Mouse (Mus musculus): ENCODE measurements at regions not wholly inside any gene's neighbourhood (a gene's known extent, or its start where the extent isn't known, plus 50 kb on each side); places are given as distances from the start of the nearest gene placed in this dataset.

DNA sequence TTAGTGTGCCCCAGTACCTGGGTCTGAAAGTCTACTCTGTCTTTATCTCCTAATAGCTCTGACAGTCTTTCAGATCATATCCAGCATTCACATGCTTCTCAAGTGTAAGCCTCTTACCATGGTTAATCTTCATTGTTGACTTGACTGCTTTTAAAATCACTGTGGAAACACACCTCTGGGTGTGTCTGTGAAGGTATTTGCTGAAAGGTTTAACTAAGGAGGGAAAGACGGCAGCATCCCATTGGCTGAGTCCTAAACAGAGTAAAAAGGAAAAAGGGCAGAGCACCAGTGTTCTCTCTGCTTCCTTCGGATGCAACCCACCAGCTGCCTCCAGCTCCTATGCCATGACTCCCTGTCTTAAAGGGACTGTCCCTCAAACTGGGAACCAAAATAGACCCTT lies 68.6 kb downstream of the Lmo4 start:
- TF ChIP-seq CTCF (IDR thresholded peaks at IDR 0.05; ENCODE audit: low read depth) (no peak), EP300 (IDR thresholded peaks at IDR 0.05; ENCODE audit: low read depth) (no peak)

All from liver, postnatal 0 days (tissue).